Mouse (Mus musculus) megakaryocyte, adult 5-6 weeks (primary cell): ENCODE data around the gene Nfam1. TPM values are rescaled to one million over a fixed set of nuclear protein-coding genes. Genes with fewer than 3 reads are reported as not detected.
A peak's percentile ranks its signal among the peaks of the same experiment; 100 is the strongest.

Experiments used
- ATAC-seq: 2 replicates; pipeline ENCODE4 v1.8.0; 2016; ENCODE audit warnings: mild to moderate bottlenecking, inconsistent platforms; ENCODE audit not compliant: poor library complexity, severe bottlenecking
- total RNA-seq, 2 experiments: library from RNA; stranded (forward) in 1 of 2; stranded (reverse) in 1 of 2; fragments of 153-499, 151-499 nt in 1 of 2; fragments of 221-1000, 200-1000 nt in 1 of 2; gene quantifications; 2 replicates each; pipeline versions ENCODE4 v1.2.3 to v1.2.4; 2015 to 2017

Nfam1 gene
- total RNA-seq, 2 experiments from 2014 or later, result 159 to 189 TPM

DNA sequence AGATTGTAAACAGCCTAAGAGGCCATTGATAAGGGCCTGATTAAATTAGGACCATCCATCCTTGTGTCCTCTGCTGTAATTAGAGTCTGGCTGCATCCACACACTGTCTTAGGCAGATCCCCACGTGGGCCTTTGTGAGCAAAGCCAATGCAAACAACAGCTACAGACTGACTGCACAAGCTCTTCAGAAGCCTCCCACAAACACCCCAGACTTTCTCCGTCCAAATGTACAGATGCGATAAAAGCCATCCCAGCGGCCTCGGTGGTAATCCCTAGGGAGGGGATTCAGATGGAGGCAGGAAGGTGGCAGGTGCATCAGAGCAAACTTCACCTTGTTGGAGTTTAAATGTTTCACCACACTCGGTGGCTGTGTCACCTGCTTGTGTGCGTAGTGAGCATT lies 37.9 kb downstream of the Nfam1 start:
- no peak for ATAC-seq

DNA sequence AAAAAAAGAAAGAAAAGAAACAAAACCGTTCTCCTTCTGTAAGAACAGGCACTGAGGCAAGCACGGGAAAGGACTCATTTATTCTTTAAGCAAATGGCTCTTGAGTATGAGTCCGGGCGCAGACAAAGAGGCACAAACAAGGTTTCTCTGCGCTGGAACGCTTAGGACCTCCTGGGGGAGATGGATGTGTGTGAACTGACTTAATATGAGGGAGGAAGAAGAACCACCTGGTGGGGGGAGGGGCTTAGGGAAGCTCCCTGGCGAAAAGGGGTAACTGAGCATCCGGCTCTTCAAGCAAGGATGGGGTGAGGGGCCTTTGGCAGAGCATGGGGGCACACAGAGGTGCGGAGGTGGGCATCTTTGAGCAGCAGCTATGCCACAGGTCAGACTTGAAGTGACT lies 40.2 kb downstream of the Nfam1 start:
- peak; percentile 13; the same call in 1 of the 2 replicates for ATAC-seq

DNA sequence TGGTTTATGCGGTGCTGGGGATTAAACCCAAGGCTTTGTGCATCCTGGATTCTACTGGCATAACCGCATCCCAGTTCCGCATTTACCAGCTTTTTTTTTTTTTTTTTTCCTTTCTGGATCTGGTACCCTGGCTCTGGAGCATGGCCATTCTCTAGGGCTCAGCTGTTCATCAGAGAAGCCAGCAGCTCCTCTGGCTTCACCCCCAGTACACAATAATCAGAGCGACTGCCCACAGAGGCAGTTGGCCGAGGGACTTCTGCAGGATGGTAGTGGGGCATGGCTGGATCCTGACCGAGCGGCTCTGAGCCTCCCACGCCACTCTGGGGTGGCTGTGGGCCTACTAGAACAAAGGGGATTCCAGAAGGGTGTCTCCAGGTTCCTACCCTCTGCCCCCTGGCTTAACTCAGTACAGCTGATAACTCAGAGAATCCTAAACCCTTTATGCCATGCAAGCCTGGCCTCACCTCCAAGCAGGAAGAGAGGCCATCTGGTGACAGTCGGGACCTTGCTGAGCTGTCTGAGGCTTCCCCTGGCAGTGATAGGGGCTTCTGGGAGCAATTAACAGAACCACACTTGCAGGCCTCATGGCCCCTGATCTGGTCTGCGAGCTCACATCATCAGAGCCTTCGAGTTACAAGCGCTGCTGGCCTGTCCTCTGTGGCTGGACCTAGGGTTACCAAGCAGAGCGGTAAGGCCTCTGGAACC lies 40.9 kb downstream of the Nfam1 start:
- no peak for ATAC-seq

DNA sequence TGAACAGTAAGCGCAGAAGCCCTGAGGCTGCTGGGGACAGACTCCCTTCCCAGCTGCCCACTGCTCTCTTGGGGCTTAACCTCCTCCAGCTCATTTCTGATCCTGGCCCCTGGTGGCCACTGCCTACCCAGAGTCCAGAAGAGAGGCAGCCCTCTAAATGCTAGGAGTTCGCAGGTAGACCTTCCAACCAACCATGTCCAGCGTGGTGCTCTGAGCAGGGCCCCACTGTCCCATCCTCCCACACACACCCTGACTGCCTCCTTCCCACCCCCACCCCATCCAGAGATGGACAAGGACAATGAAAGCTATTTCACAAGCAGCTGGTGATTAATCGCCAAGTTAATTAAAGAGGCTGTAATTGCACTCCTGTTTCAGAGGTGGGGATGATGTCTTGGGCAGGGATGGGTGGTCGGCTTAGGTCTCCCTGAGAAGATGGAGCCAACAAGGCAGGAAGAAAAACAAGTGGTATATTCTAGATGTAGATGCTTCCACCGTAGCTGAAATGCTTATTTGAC lies 43.9 kb downstream of the Nfam1 start:
- ATAC-seq, result no peak

DNA sequence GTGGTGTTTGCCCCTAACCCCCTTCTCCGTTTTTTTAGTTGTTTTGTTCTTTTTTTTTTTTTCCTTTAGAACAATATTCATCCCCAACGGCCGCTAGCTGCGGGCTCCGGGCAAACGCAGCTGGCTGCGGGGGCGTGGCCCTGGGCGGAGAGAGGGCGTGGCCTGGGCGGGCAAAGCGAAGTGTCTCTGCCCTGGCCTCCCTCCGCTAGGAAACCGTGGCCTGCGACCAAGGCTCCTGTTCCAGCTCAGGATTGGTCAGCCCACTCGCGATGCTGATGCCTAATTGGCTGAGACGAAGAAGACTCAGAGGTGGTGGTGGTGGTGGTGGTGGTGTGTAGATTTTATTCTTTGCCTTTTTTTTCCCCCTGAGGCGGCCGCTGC lies 45.4 kb downstream of the Nfam1 start, which contains the start of gene Tcf20:
Tcf20 (minus strand) TSS at position 141 of the 381 bp plus-strand sequence.
- ATAC-seq, result peak; percentile 94

DNA sequence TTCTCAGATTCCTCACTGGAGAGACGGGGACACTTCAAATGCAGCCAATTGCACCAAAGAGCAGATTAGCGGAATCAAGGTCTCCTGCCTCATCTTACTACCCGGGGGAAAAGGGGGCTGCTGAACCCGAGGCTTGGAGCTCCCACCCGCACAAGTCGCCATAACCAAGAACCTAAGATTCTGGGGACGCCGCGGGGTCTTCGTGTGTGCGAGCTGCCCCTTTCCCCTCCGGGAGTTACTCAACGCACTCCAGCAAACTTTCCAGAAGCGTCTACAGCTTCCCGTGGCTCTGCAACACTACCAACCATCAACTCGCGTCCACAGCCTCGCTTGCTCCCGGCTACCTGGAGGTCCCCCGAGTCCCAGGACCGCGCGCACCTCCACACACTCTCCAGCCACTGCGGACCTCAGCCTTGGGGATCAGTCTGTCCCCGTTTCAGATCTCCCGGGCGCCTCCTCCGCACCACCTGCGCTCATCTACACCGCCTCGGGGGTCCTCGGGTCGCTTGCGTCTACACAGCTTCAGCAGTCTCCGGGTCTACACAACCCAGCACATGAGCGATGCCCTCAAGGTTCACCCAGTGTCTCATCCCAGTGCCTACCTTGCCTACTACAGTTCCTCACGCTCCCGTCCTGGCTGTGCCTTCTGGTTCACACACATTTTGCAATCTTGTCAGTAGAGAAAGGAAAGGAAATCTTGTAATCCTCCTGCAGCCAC lies 45.9 kb downstream of the Nfam1 start:
- peak; percentile 44 for ATAC-seq

DNA sequence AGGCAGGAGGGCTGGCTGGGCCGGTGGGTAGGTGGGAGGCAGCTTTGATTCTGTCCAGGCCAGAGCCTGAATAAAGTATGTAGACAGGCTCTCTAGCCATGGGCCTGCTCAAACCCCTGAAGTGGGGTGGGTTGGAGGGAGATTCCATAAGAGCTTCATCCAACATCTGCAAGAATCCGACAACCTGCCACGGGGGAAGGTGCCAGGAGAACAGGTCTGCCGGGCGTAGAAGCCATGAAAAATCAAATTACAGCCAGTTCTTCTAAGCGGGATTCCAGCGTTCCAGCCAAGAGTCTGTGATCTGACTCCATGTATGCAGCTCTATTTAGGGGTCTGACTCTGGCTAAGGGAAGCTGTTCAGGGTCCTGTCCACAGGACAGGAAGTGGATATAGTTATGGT lies 48.5 kb downstream of the Nfam1 start:
- ATAC-seq, result no peak

DNA sequence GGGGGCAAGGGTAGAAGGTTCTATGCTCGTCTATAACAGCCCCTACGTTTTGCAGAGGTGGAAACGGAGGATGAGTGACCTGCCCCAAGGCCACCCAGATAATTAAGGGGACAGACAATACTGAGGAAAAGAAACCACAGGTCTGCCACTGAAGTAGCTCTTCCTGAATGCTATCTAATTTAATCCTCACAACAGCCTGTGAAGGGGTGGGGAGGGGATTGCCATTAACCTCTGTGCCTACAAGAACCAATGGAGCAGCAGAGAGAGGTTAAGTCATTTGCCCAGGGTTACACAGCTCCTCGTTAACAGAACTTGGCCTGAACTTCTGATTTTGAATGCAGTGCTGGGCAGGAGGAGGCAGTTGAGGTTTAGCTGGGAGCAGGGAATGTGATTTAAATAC lies 49.0 kb downstream of the Nfam1 start:
- ATAC-seq, result no peak

DNA sequence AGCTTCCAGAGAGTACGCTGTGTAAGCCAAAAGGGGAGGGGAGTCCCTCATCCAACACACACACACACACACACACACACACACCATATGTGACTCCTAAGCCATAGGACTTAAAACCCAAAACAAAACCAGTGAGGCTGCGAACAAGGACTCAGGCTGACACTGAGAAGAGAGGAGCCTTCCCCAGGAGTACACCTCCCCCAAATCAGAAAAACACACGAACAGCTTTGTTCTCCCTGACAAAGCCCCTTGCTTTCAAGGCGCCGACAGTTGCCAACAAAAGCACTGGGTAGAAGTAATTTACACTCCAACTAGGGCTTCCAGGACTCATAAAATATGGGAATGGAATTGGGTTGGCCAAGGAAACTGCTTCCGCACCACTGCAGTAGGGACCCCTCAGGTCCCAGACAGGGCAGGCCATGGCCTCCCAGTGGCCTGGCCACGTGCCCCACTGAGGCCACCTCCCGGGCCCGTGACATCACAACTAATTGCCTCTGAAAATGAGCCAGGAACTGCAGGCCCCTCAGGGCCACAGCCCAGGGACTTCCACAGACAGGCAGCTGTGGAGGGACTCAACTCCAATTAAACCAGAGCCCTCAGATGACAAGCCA lies 49.6 kb downstream of the Nfam1 start:
- no peak for ATAC-seq

DNA sequence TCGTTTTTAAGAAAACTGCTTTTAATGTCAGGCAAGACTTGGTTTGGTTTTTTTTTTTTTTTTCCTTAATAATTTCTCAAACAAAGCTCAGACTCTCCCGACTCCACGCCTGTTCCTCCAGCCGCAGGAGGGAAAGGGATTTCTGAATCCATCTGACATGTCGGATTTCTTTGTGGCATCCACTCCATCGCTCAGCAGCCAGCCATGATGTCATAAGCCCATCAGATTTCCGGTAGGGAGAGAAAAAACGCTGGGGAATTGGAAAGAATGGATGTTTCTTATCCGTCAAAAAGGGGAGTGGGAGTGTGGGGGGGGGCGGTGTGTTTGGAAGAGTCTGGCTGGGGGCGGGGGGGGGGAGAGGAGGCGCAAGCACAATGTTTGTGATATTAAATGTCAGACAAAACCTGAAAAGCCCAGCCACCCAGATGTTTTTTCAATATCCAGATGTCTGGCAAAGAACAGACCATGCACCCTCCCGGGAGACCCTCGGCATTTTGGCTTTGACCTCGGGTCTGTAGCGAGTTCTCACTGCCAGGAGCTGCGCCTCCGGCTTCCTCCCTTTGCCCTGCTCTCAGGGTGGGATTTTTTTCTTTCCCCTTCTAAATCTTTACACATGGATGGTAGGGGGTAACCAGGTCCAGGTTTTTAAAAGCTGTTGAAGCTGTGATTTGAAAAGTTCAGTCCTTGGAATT lies 50.2 kb downstream of the Nfam1 start:
- ATAC-seq, result no peak

DNA sequence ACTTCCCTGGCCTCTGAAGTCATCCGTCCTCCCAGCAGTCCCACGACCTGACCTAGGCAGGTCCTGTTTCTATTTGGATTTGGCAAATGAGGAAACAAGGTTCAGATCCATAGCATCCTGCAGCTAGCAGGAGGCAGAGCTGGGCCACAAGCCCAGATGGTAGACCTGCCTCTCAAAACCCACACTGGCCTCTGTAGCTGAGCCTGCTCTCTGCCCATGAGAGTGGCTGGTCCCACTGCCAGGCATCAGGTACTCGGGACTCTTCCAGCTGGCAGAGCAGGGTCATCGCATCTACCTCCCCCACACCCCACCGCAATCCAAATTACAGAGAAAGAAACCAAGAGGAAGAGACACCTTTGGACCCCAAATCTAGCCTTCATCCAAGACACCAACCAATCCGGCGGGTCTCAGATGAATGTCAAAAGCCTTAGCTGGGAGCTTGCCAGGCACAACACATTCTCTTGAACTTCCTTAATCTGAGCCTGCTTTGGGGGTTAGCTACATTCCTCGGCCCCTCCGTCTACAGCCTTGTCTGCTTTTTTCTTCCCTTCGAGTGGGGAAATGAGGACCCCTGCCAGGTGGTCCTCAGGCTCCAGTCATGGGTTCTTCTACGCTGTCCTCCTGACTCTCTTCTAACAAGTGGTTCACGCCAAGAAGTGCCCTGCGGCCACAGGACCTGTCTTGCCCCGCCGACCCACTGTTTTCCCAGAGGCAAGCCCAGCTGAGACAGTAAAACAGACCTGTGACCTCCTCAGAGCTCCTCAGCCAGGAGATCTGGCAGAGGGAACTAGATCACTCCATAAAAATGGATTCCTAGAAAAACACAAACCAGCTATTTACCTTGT lies 51.2 kb downstream of the Nfam1 start:
- ATAC-seq, result 0 out of 2 replicates have a peak, but pooled peaks have one; percentile 10

DNA sequence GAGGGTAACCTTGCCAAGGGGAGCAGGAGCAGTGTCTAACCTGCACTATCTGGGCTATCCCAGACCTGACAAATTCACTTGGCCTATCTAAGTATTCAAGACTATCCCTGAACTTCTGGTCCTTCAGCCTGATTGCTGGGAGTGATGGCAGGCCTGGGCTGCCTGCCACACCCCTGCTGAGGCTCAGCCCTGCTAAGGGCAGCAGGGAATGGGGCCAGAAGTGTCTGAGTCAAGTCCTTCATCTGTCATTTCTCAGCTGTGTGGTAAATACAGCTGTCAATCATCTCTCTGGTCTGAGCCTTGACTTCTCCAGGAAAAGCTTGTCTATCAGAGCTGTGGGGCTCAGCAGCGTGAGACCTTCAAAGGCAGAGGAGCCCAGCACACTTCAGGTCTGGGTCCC lies 53.6 kb downstream of the Nfam1 start:
- ATAC-seq, result no peak

DNA sequence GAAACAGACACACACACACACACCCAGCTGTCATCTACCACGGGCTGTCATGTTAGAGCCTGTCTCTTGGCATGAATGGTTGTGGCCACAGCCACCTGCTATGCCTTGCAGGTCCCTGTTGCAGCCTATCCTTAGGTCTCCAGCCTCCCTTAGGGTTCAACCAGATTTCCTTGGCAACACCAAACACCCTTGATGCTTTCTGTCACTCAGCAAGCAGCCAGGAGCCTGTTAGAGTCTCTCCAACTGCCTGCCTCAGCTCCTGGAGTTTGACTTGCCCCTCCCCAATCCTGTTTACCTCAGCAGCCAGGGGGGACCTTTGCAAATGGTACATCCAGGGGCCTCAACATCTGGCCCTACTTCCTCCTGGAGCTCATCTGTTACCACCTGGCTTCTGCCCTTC lies 58.6 kb downstream of the Nfam1 start:
- no peak for ATAC-seq

DNA sequence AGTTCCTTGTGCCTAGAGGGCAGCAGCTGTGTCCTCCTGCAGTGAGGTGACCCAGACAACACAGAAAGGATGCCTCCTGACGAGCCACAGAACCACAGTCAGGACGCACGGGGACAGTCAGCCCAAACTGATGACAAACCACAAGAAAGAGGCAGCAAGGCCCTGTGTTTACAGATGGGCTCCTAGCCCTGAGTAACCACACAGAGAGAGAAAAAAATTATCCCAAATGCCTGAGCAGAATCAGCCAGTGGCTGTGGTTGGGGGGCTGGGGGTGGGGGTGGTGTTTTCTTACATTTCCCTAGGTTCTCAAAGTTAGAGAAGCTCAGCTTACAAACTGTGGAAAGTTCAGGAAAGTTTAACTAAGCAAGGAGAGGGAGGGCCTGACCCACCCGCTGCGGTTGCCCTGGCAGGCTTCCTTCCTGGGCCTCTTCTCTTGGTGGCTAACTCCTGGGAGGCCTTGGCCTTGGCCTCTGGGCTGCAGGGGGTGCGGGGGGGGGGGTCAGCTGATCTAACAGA lies 63.8 kb downstream of the Nfam1 start:
- ATAC-seq, result peak; percentile 54

DNA sequence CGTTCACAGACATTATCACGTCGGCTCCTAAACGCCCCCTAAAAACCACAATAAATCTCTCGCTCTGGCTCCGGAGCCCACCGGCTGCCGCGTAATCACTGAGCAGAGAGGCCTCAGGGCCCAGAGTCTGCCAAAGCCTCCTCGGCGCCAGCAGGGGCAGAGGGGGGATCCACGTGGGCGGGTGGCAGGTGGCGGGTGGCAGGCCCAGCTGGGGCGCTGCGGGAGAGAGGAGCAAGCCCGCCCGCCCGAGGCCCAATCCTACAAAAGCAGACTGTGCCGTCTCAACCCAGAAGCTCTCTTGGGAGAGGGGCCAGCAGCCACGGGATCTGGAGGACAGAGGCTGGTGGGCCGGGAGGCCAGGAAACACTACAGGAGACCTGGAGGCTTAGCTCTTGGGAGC lies 64.7 kb downstream of the Nfam1 start:
- no peak for ATAC-seq

DNA sequence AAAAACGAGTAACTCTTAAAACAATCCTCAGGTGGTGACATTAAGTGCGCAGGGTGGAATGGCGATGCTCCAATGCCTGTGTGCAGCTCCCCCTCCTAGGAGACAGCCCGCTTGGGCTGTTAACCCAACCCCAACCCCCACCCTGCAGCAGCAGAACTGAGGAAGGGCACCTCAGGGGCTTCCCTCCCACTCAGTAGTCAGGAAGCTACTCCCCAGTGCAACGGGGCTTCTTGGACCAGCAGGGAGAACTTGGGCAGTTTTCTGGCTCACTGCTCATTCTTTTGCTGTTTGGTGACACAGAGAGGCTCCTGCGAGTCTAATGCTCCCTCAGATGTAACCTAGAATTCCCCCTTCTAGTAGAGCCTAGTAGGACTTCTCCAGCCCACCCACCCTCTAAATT lies 65.2 kb downstream of the Nfam1 start:
- no peak for ATAC-seq

DNA sequence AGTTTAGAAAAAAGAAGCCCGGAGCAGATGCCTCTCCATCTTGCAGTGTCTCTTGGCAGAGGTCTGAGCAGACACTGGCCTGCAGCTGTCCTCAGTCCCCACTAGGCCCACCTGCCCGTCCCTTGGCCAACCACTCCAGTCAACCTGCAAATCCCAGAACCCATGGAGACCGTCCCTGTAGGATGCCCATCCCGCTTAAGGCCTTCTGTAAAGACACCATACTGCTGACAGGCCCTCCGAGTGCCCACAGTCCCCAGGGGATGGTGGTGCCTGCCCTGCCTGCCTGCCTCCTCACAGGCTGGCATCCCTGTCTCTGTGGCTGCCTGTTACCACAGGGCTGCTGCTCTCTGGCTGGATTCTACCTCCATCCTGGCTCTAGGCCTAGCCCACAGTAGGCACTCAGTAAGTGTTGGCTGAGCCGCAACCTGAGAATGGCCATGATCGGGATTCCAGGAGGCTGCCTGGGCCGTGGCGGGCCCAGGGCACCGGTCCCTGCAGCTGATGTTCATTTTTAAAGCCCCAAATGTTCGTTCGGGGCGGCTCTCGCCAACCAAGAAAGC lies 68.8 kb downstream of the Nfam1 start:
- ATAC-seq, result no peak

DNA sequence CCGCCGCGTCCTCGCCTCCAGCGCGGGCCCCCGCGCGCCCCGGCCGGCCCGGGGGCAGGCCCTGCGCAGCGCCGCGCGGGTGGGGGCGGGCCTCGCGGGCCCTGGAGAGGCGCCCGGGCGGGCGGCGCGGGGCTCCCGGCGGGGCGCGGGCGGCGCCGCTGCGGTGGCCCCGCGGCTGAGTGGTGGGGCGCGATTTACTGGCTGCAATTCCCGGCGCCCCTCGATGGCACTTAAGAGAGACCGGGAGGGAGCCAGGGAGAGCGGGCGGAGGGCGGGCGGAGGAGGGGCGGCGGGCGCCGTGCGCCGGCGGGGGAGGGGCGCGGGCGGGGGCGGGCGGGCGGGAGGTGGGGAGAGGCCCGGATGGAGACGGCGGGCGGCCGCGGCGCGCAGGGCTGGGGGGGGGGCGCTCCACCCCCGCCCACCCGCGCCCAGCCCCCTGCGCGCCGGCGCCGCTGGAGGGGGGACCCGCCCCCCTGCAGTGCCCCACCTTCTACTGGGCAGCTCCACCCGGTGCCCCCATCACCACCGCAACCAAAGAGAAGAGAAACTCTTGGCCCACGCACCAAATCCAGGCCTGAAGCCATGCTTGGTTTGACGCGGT lies 69.5 kb downstream of the Nfam1 start:
- ATAC-seq, result no peak

DNA sequence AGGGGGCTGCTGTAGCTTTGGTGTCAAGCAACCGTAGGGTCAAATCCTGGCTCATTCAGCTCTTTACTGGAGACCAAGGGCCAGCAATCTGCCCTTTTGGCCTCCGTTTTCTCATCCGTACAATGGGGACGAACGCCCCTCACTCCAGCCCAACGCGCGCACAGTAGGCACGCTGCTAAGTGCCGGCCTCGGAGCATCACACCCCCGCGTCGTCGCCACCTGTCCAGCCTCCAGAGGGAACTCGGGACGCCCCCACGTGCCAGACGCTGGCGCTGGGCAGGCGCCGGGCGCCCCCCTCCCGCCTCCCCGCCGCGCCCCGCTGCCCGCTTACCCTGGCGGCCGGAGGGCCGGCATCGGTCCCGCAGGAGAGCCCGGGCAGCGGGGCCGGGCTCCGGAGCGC lies 70.0 kb downstream of the Nfam1 start:
- ATAC-seq, result no peak
